In the genomic region with DNA sequence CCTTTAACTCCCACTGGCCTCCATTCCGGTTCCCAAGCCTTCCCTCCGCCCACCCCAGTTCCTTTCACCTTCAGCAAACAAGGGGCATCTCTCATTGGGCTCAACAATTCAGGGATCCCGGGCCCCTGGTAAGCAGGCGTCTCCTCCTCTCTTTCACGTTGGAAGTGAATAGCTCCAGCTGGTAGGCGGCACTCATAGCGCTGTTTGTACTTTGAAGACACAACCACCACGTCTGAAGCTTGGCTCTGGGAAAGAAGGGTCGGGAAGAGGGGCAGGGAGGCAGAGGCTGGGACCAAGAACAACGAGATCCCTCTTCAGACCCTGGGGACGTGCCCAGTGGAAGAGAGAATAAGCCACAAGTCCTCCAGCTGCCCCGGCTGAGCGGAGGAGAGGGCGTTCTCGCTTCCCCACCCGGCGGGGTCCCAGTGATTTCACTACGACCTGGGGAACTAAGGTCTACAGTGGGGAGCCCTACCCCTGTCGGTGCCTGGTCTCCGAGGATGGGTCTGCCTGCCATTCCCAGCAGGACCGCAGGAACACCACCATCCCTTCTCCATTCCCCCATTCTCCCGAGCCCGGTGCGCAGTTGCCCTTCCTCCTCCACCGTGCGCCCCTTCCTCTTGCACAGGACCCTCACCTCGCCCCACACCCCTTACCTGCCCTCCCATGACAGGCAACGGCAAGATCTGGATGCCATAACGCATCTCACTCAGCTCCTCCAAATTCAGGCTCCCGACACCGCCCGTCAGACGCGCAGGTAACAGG, we compare ENCODE assay signal across 8 mouse cellular contexts. TPM values are rescaled to one million over a fixed set of nuclear protein-coding genes. Genes with fewer than 3 reads are reported as not detected.
DNase-seq lines count a peak whose midpoint lies in the region; ATAC-seq and TF ChIP-seq lines count a peak whose summit lies in the region.

No protein-coding gene starts in this region.

- peak overlapping the region; percentile 93 for H3K4me3 ChIP-seq in kidney, adult 2 months (ENCODE audit: insufficient read depth, low read depth, low read length)
- peak overlapping the region; percentile 91 to 99 (median 98) for H3K4me3 ChIP-seq in CH12.LX (replicated peaks in 1 of 3; ENCODE audit: low read depth in 2 of 3, low read length in 2 of 3, poor library complexity in 1 of 3)
- H3K4me3 ChIP-seq in cortical plate, adult 2 months (ENCODE audit: insufficient read depth, low read length): peak overlapping the region; percentile 89
- peak overlapping the region; percentile 84 for H3K4me3 ChIP-seq in hindbrain, embryonic 12.5 days
- H3K4me3 ChIP-seq in megakaryocyte, embryonic 14.5 days (replicated peaks): peak overlapping the region; percentile 100

- TF ChIP-seq RAD21 in CH12.LX (IDR thresholded peaks at IDR 0.05; ENCODE audit: low read depth, low read length): no peak

- no peak for DNase-seq in kidney, adult 2 months
- no peak for DNase-seq in kidney, adult 9 months
- DNase-seq in CH12.LX (ENCODE audit: extremely low read depth): no peak
- no peak for DNase-seq in c-Kit-positive CD71-positive TER-119-positive erythroid progenitor cells, embryonic 14.5 days (ENCODE audit: low spot score)
- no peak for DNase-seq in embryo, embryonic 10.5 days (ENCODE audit: low spot score)

- TF ChIP-seq POLR2A in kidney, adult 2 months (IDR thresholded peaks at IDR 0.05; ENCODE audit: low read depth, low read length): no peak
- no peak for TF ChIP-seq POLR2A in CH12.LX (IDR thresholded peaks at IDR 0.05; ENCODE audit: low read depth, low read length)
- no peak for TF ChIP-seq POLR2A in cortical plate, adult 2 months (IDR thresholded peaks at IDR 0.05; ENCODE audit: extremely low read depth, insufficient read depth, low read length)

- peak overlapping the region; percentile 70 for H3K9ac ChIP-seq in CH12.LX (ENCODE audit: insufficient read depth, low read depth)
- peak overlapping the region; percentile 89 for H3K9ac ChIP-seq in hindbrain, embryonic 12.5 days

- peaks cover 7% of the 10 kb centered on the region; the same call in 1 of the 2 replicates for H3K79me2 ChIP-seq in CH12.LX (replicated peaks; ENCODE audit: control insufficient read depth, extremely low read depth, insufficient read depth, poor library complexity, severe bottlenecking)

- no peak for TF ChIP-seq EP300 in CH12.LX (IDR thresholded peaks at IDR 0.05; ENCODE audit: low read length)

- peak; percentile 67 for ATAC-seq in hindbrain, embryonic 12.5 days (ENCODE audit: low FRiP score)

- H3K4me2 ChIP-seq in CH12.LX (ENCODE audit: insufficient read depth, low read depth, poor library complexity, severe bottlenecking): peak overlapping the region; percentile 86
- peak overlapping the region; percentile 94 for H3K4me2 ChIP-seq in hindbrain, embryonic 12.5 days (replicated peaks)

- H3K4me1 ChIP-seq in kidney, adult 2 months (ENCODE audit: control insufficient read depth, insufficient read depth, low read length): 0 out of 2 replicates have a peak, but pooled peaks cover 3% of the 10 kb centered on the region
- peaks cover 4 to 39% of the 10 kb centered on the region in 2 experiments; a peak in 3 of 4 replicates for H3K4me1 ChIP-seq in CH12.LX (ENCODE audit: control insufficient read depth in 1 of 2, insufficient read depth in 2 of 2)
- H3K4me1 ChIP-seq in cortical plate, adult 2 months (ENCODE audit: control insufficient read depth, insufficient read depth, low read length): no peaks in the 10 kb centered on the region; the same call in 1 of the 2 replicates
- H3K4me1 ChIP-seq in hindbrain, embryonic 12.5 days: peaks cover 24% of the 10 kb centered on the region
- H3K4me1 ChIP-seq in megakaryocyte, embryonic 14.5 days: peaks cover 70% of the 10 kb centered on the region

- no peaks in the 10 kb centered on the region for H3K9me3 ChIP-seq in CH12.LX (replicated peaks; ENCODE audit: low read length)
- no peaks in the 10 kb centered on the region for H3K9me3 ChIP-seq in hindbrain, embryonic 12.5 days (replicated peaks)
- H3K9me3 ChIP-seq in megakaryocyte, embryonic 14.5 days: no peaks in the 10 kb centered on the region

- H3K27me3 ChIP-seq in kidney, adult 2 months (replicated peaks; ENCODE audit: control insufficient read depth, insufficient read depth, low read length): no peaks in the 10 kb centered on the region
- no peaks in the 10 kb centered on the region for H3K27me3 ChIP-seq in CH12.LX (replicated peaks)
- no peaks in the 10 kb centered on the region for H3K27me3 ChIP-seq in hindbrain, embryonic 12.5 days
- no peaks in the 10 kb centered on the region for H3K27me3 ChIP-seq in megakaryocyte, embryonic 14.5 days (replicated peaks)

- 2% methylated on average over 34 of the region's 34 CpGs for whole genome bisulfite sequencing in kidney, adult 2 months
- WGBS in hindbrain, embryonic 12.5 days: 2% methylated on average over 34 of the region's 34 CpGs

- in situ Hi-C loops in CH12.LX (cut with MboI; ENCODE audit: low pct_ligation_motif_present, low pct_unique_long_range_greater_than_20kb, low sequenced_read_pairs): no loop called here

- H3K36me3 ChIP-seq in kidney, adult 2 months (ENCODE audit: control insufficient read depth, insufficient read depth, low read length): peaks cover 2% of the 10 kb centered on the region
- peaks cover 35 to 43% of the 10 kb centered on the region in 2 experiments for H3K36me3 ChIP-seq in CH12.LX (replicated peaks in 1 of 2; ENCODE audit: control insufficient read depth in 1 of 2, insufficient read depth in 1 of 2, low read length in 1 of 2)
- H3K36me3 ChIP-seq in hindbrain, embryonic 12.5 days: peaks cover 36% of the 10 kb centered on the region
- peaks cover 44% of the 10 kb centered on the region for H3K36me3 ChIP-seq in megakaryocyte, embryonic 14.5 days (replicated peaks; ENCODE audit: low read length)

- TF ChIP-seq CTCF in kidney, adult 2 months (conservative IDR thresholded peaks at IDR 0.05; ENCODE audit: insufficient read depth, insufficient read length, low read depth, low read length): no peak
- no peak for TF ChIP-seq CTCF in CH12.LX (conservative IDR thresholded peaks at IDR 0.05 in 1 of 2, IDR thresholded peaks at IDR 0.05 in 1 of 2; ENCODE audit: low read depth in 2 of 2, low read length in 2 of 2)
- TF ChIP-seq CTCF in cortical plate, adult 2 months (IDR thresholded peaks at IDR 0.05; ENCODE audit: extremely low read depth, insufficient read depth, low read length): no peak

- dilution Hi-C loops in CH12.LX (cut with MboI; ENCODE audit: extremely low pct_ligation_motif_present, extremely low pct_unique_long_range_greater_than_20kb, low sequenced_read_pairs): no loop called here

- H3K27ac ChIP-seq in kidney, adult 2 months (ENCODE audit: insufficient read depth, low read depth, low read length): 0 out of 2 replicates have a peak overlapping the region, but pooled peaks have one; percentile 11
- H3K27ac ChIP-seq in CH12.LX (ENCODE audit: insufficient read depth, low read depth): peak overlapping the region; percentile 3
- 0 out of 2 replicates have a peak overlapping the region, but pooled peaks have one; percentile 5 for H3K27ac ChIP-seq in cortical plate, adult 2 months (ENCODE audit: insufficient read depth, low read length)
- peak overlapping the region; percentile 66 for H3K27ac ChIP-seq in hindbrain, embryonic 12.5 days

TF ChIP-seq in CH12.LX, 34 proteins besides CTCF, POLR2A, EP300 and RAD21 (continues in another document):
- TF ChIP-seq NELFE (IDR thresholded peaks at IDR 0.05; ENCODE audit: low read depth, low read length) (0 out of 2 replicates have a peak, but pooled peaks have one; percentile 75), ZNF384 (IDR thresholded peaks at IDR 0.05; ENCODE audit: low read depth, low read length) (no peak)

RNA-seq across cellular contexts. Expression of gene Os9, which starts 0.4 kb away (rescaled TPM):
- 108 and 114 TPM in 2 replicates for polyA plus RNA-seq in kidney, adult 2 months (2012; rRNA removed)
- total RNA-seq in CH12.LX (2012; rRNA removed): 81.1 and 82.7 TPM in 2 replicates
- total RNA-seq in CH12.LX (2014; rRNA removed): 41.0 and 42.8 TPM in 2 replicates
- 61.9 and 78.2 TPM in 2 replicates for polyA plus RNA-seq in CH12.LX (2012; ENCODE audit: insufficient read length, low read depth)
- 106 TPM in 2 replicates for polyA plus RNA-seq in cortical plate, adult 2 months (2012; rRNA removed)
- polyA plus RNA-seq in hindbrain, embryonic 12.5 days (2016; fragmentation: Nextera tagmentation; extraction: Ambion mirVana): 118 TPM in 2 replicates
- polyA plus RNA-seq in megakaryocyte, embryonic 14.5 days (2012; ENCODE audit: insufficient read depth, low replicate concordance): 140 and 267 TPM in 2 replicates

RNA-seq across cellular contexts. Expression of gene B4galnt1, which starts 44.5 kb away (rescaled TPM):
- polyA plus RNA-seq in kidney, adult 2 months (2012; rRNA removed): 15.4 and 27.5 TPM in 2 replicates
- total RNA-seq in CH12.LX (2012; rRNA removed) (15.5 and 17.5 TPM in 2 replicates), CH12.LX (2014; rRNA removed) (0.74 and 0.98 TPM in 2 replicates)
- polyA plus RNA-seq in CH12.LX (2012; ENCODE audit: insufficient read length, low read depth): 1.9 and 2.3 TPM in 2 replicates
- 127 and 129 TPM in 2 replicates for polyA plus RNA-seq in cortical plate, adult 2 months (2012; rRNA removed)
- 21.6 and 25.8 TPM in 2 replicates for polyA plus RNA-seq in hindbrain, embryonic 12.5 days (2016; fragmentation: Nextera tagmentation; extraction: Ambion mirVana)
- 71.2 and 76.1 TPM in 2 replicates for polyA plus RNA-seq in megakaryocyte, embryonic 14.5 days (2012; ENCODE audit: insufficient read depth, low replicate concordance)

RNA-seq across cellular contexts. Expression of gene Agap2, which starts 45.4 kb away (rescaled TPM):
- polyA plus RNA-seq in kidney, adult 2 months (2012; rRNA removed): 1.3 and 2.2 TPM in 2 replicates
- total RNA-seq in CH12.LX (2012; rRNA removed) (43.5 and 46.0 TPM in 2 replicates), CH12.LX (2014; rRNA removed) (24.8 and 27.8 TPM in 2 replicates)
- 26.1 and 27.8 TPM in 2 replicates for polyA plus RNA-seq in CH12.LX (2012; ENCODE audit: insufficient read length, low read depth)
- 383 and 414 TPM in 2 replicates for polyA plus RNA-seq in cortical plate, adult 2 months (2012; rRNA removed)
- 1.7 and 2.0 TPM in 2 replicates for polyA plus RNA-seq in hindbrain, embryonic 12.5 days (2016; fragmentation: Nextera tagmentation; extraction: Ambion mirVana)
- 26.5 and 79.5 TPM in 2 replicates for polyA plus RNA-seq in megakaryocyte, embryonic 14.5 days (2012; ENCODE audit: insufficient read depth, low replicate concordance)

RNA-seq across cellular contexts. Expression of gene Tspan31, which starts 50.4 kb away (rescaled TPM):
- 102 and 117 TPM in 2 replicates for polyA plus RNA-seq in kidney, adult 2 months (2012; rRNA removed)
- total RNA-seq in CH12.LX (2012; rRNA removed) (81.5 and 85.9 TPM in 2 replicates), CH12.LX (2014; rRNA removed) (110 and 148 TPM in 2 replicates)
- polyA plus RNA-seq in CH12.LX (2012; ENCODE audit: insufficient read length, low read depth): 72.8 and 79.9 TPM in 2 replicates
- 81.3 and 88.3 TPM in 2 replicates for polyA plus RNA-seq in cortical plate, adult 2 months (2012; rRNA removed)
- 141 and 148 TPM in 2 replicates for polyA plus RNA-seq in hindbrain, embryonic 12.5 days (2016; fragmentation: Nextera tagmentation; extraction: Ambion mirVana)
- 4.8 and 51.5 TPM in 2 replicates for polyA plus RNA-seq in megakaryocyte, embryonic 14.5 days (2012; ENCODE audit: insufficient read depth, low replicate concordance)

RNA-seq across cellular contexts. Expression of gene Cdk4, which starts 57.1 kb away (rescaled TPM):
- 195 and 216 TPM in 2 replicates for polyA plus RNA-seq in kidney, adult 2 months (2012; rRNA removed)
- total RNA-seq in CH12.LX (2012; rRNA removed): 257 and 304 TPM in 2 replicates
- total RNA-seq in CH12.LX (2014; rRNA removed): 799 and 864 TPM in 2 replicates
- polyA plus RNA-seq in CH12.LX (2012; ENCODE audit: insufficient read length, low read depth): 839 and 921 TPM in 2 replicates
- 134 and 139 TPM in 2 replicates for polyA plus RNA-seq in cortical plate, adult 2 months (2012; rRNA removed)
- polyA plus RNA-seq in hindbrain, embryonic 12.5 days (2016; fragmentation: Nextera tagmentation; extraction: Ambion mirVana): 1,725 and 1,814 TPM in 2 replicates
- polyA plus RNA-seq in megakaryocyte, embryonic 14.5 days (2012; ENCODE audit: insufficient read depth, low replicate concordance): 288 and 833 TPM in 2 replicates

Comparison
In these comparisons a context has a peak if more than half of its experiments do, and no peak if none do; other contexts are left out.
1. H3K27ac ChIP-seq: peak in every context shown above with its lines; median percentile 66 in hindbrain, embryonic 12.5 days; 11 in kidney, adult 2 months; 5 in cortical plate, adult 2 months; 3 in CH12.LX.